Mouse (Mus musculus): ENCODE measurements at regions not wholly inside any gene's neighbourhood (a gene's known extent, or its start where the extent isn't known, plus 50 kb on each side); places are given as distances from the start of the nearest gene placed in this dataset.

DNA sequence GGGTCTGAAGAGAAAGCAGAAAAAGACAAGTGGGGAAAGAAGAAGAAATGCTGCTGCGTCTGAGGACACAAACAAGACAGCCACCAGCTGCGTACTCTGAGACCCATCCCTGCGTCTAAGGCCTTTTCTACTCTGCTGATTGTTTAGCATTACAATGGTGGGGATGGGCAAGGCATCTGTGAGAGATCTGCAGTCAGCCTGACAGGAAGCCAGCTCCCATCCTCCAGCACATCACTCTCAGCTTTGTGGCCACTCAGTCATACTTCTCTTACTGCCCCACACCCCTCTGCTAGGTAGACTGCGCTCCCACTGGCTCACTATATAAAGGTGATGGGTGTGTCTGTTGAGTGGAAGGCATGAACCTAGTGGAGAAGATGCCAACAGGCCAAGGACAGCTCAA, 220.5 kb downstream of the Rpl10-ps3 start:
- no peak for TF ChIP-seq HCFC1 (IDR thresholded peaks at IDR 0.05; ENCODE audit: borderline replicate concordance, insufficient read depth, low read length)
- TF ChIP-seq ZNF384 (IDR thresholded peaks at IDR 0.05; ENCODE audit: low read depth, low read length): no peak
